Mouse (Mus musculus) right cerebral cortex, postnatal 14 days (tissue): ENCODE data around the gene Ccdc138.
"Not testable (repeated sequence)": the region's sequence is repeated elsewhere in the genome, so short reads cannot be mapped to it uniquely, and the experiment has no call there.

Source experiments
- DNase-seq: peaks from one replicate; pipeline ENCODE4 v3.0.0; 2022

The Ccdc138 gene

GRCm38 (mm10) chr10:58497320-58498284 lies at the start of gene Ccdc138:
Gene Ccdc138 (plus strand): TSS chr10:58497948.
- DNase-seq: peak; percentile 88

DNA sequence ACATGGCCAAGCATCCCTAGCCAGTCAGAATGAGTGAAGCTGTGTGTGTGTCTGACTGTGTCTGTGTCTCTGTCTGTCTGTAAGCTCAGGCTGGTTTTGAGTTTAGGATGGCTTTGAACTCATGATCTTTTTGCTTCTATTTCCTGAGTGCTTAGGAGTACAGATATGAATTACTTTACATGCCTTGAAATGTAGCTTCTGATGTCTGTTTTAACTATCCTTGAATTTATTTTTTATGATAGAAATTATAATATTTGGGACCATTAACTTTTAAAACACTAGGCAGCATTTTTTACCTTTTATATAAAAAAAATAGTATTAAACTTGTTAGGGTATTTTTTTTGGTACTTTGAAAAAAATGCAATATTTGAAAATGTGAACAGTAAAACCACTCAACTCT lies 46.2 kb upstream of the Ccdc138 start:
- DNase-seq: no peak

DNA sequence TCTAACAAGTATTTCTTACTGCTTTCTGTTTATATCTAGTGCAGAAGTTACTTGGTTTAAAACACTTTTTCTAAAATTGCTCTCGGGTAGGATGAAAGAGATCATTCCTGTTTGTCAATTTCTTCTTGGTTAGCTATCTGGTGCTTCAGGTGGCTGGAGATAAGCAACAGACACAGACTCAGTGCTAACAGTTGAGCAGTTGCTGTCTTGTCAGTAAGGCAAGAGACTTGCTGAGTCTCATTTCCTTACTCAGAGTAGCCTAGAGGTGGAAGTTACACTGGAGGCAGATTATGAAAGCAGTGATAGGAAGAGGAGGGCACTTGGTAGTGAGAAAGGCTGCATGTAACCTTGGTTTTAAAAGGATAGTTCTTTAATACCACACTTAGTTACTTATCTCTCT lies 45.6 kb upstream of the Ccdc138 start:
- DNase-seq: no peak

DNA sequence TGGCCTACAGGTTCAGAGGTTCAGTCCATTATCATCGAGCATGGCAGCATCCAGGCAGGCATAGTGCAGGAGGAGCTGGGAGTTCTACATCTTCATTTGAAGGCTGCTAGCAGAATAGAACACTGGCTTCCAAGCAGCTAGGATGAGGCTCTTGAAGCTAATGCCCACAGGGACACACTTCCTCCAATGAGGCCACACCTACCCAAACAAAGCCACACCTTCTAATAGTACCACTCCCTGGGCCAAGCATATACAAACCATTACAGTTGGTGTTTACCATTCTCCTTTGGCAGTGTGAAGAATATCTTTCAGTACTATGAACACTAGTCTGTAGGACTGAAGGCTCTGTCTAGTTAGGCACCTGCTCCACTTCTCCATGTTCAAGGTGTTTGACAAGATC lies 37.9 kb upstream of the Ccdc138 start:
- DNase-seq: no peak

DNA sequence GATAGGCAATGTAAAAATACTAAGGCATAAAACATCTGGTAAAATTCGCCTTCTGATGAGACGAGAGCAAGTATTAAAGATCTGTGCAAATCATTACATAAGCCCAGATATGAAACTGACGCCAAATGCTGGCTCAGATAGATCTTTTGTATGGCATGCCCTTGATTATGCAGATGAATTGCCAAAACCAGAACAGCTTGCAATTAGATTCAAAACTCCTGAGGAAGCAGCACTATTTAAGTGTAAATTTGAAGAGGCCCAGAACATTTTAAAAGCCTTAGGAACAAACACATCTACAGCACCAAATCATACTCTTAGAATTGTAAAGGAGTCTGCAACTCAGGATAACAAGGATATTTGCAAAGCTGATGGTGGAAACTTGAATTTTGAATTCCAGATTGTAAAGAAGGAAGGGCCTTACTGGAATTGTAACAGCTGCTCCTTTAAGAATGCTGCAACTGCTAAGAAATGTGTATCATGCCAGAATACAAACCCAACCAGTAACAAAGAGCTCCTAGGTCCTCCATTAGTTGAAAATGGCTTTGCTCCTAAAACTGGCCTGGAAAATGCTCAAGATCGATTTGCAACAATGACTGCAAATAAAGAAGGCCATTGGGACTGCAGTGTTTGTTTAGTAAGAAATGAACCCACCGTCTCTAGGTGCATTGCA lies 20.5 kb upstream of the Ccdc138 start:
- DNase-seq: no peak

GRCm38 (mm10) chr10:58478071-58478578 lies 19.6 kb upstream of the Ccdc138 start:
- no peak for DNase-seq

GRCm38 (mm10) chr10:58479954-58480490 lies 17.7 kb upstream of the Ccdc138 start:
- no peak for DNase-seq

- no peak for DNase-seq
These were observed 6.7 kb upstream of the Ccdc138 start for GRCm38 (mm10) chr10:58491031-58491430.

GRCm38 (mm10) chr10:58495637-58496036 lies 2.1 kb upstream of the Ccdc138 start:
- no peak for DNase-seq

DNA sequence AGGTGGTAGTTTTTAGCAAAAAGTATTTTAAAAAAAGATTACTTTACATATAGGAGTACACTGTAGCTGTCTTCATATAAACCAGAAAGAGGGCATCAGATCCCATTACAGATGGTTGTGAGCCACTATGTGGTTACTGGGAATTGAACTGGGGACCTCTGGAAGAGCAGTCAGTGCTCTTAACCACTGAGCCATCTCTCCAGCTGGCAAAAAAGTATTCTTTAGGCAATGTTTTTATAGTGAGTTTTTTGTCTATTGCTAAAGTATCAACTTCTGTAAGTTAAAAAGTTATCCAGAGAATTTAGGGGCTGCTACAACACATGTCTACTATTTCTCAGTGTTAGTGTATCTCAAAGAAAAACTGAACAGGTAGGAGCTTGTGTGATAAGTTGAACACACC lies 1.0 kb upstream of the Ccdc138 start:
- no peak for DNase-seq

GRCm38 (mm10) chr10:58498516-58498915 lies 768 bp downstream of the Ccdc138 start:
- no peak for DNase-seq

DNA sequence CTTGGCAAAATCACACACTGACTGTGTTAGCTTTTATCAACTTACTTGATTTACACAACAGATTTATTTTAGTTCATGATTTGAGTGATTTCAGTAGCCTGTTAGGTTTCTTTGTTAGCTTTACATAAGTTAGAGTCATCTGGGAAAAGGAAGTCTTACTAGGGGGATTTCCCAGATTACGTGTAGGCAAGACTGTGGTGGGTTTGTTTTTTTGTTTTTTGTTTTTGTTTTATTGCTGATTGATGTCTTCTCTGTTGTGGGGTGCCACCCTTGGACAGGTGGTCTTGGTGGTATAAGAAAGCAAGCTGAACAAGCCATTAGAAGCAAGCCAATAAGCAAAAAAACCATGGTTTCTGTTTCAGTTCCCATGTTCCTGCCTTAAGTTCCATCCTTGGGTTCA lies 31.6 kb downstream of the Ccdc138 start:
- DNase-seq: no peak

DNA sequence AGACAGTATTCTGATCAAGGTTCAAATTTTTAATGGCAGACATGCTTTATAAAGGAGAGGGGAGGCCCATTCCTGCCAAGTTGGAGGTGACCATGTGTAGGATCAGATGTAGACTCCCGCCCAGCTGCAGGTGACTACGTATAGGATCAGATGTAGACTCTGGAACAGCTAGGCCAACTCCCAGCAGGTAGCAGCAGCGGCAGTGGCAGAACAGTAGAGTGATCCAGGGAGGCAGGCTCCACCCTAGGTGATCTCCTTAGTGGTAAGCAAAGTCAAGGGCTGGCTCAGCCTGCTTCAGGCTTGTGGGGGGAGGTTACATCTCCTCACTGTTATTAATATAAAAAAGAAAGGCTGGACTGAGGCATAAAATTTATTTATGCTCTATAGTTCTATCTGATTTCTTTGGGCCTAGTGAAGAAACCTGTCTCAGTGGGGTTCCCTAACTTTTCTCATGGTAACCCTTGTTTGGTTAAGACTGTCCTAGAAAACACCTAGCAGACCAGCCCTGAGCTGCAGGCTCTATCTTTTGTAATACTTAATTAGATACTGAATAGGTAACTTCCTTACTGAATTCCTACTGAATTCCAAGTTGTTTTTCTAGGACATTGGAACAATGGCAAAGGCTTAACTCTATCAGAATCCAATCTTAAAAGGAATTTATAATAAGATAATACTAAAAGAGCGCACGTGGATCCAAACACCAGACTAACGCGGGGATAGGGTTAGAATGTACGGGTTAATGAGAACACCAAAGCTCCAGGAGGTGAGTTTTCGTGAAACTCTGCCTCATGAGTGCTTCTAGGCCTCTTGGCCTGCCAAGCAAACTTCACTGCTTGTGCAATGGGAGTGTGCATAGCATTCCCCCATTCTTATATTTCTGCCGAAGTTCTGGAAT lies 33.4 kb downstream of the Ccdc138 start:
- DNase-seq: no peak

- no peak for DNase-seq
These were observed 34.4 kb downstream of the Ccdc138 start for GRCm38 (mm10) chr10:58532177-58532576.

- not testable (repeated sequence) for DNase-seq
These were observed 38.5 kb downstream of the Ccdc138 start for GRCm38 (mm10) chr10:58536276-58536675.

GRCm38 (mm10) chr10:58540613-58541012 lies 42.9 kb downstream of the Ccdc138 start:
- DNase-seq: peak; percentile 10

GRCm38 (mm10) chr10:58548739-58549138 lies 51.0 kb downstream of the Ccdc138 start:
- no peak for DNase-seq

DNA sequence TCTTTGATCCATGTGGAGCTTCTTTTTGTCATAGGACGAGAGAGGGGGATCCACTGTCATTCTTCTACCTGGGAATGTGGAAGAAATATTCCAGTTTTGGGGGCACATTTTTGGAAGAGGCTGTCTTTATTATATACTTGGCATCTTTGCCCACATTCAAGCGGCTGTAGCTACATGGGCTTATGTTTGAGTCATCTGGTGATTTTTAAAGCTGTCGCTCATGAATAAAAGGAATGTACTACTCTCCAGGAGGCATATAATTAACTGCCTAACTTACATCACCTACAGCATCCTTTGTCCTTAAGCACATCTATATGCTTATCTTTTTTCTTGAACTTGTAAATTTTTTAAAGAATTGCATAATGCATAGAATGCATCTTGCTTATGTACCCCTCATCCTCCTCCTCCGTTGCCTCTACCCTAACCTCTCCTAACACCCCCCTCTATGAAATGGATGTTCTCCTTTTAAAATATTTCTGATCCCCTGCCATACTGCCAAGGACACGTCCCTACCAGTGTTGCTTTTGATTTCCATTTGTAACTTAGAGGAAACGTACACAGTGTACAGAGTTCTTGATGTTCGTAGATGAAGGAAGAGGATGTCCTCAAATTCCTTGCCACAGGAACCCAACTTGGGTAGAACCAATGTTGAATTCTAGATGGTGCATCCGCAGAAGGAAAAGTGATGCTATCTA lies 57.1 kb downstream of the Ccdc138 start:
- DNase-seq: no peak

DNA sequence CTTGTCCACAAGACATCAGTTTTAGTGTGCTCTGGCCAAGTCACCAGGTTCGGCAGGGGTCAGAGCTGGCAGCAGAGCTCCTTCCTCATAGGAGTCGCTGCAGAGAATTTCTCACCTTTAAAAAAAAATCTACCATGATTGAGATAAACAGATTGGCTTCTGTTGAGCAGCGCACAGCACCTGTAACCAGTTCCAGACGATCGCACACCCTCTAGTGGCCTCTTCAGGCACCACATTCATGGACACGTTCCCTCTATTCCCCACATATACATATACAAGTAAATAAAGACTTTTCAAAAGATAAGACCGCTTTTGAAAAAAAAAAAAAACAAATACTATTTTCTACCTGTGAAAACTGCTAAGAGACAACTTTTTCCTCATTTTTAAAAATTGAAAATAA lies 61.4 kb downstream of the Ccdc138 start:
- peak; percentile 57 for DNase-seq

GRCm38 (mm10) chr10:58559901-58560300 lies 62.2 kb downstream of the Ccdc138 start:
- DNase-seq: peak; percentile 33

DNA sequence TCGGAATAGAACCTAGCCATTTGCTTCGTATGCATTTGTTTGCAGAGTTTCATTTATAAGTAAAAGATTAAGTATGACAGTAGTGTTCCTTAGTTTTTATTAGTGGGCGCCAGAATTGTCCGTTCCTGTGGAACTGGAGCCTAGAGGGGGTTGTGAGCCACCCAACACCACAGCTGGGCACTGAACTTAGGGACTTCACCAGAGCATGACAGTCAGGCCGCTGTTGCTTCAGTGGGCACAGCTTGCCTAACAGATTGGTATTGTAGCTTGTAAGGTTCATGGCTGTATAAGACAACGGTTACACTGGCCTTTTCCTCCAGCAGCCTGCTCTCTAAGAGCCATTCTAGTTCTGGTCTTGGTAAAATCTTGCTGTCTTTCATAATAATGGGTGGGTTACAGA lies 62.8 kb downstream of the Ccdc138 start:
- DNase-seq: no peak
